Mouse (Mus musculus) E14TG2a.4 (cell line): ENCODE measurements at regions not wholly inside any gene's neighbourhood (a gene's known extent, or its start where the extent isn't known, plus 50 kb on each side); places are given as distances from the start of the nearest gene placed in this dataset.

Experiments
- CTCF ChIP-seq: conservative IDR thresholded peaks from 2 replicates; pipeline ENCODE4 v1.5.1; 2014; ENCODE audit warnings: low read length
- POU5F1 ChIP-seq: IDR thresholded peaks from 2 replicates; pipeline ENCODE4 v1.6.1; 2014; ENCODE audit warnings: low read length, borderline replicate concordance

DNA sequence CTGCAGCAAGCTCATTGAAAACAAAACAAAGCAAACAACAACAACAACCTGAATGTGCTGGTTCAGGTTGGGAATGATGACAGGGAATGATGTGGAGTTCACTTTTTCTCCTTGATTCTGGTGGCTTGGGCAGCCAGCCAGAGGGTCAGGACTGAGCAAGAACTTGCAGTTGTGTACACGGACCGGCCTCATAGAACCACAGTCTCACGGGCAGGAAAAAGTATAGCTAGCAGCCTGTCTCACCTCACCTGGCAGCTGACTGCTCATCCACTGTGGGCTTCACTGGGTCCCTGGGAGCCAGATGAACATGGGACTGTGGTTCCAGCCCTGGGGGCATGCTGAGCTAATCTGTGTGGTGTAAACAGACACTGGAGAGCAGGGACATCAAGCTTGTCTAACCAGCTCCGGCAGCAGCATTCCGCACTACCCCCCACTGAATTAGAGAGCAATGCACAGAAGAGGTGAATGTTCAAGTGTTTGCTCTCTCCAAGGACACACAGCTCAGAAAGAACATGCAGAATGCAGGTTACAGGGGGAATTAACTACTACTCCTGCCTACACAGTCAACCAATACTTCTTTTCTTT is 114.9 kb upstream of the Prr23a1 start:
- no peak for TF ChIP-seq CTCF
- no peak for TF ChIP-seq POU5F1
